Mouse (Mus musculus) MEL (cell line): ENCODE data around the gene Zfp593. TPM values are rescaled to one million over a fixed set of nuclear protein-coding genes. Genes with fewer than 3 reads are reported as not detected.

Experiments
- DNase-seq: peaks from one replicate; pipeline ENCODE4 v3.0.0; 2011; ENCODE audit warnings: low read depth, low spot score
- H3K27ac ChIP-seq: 2 replicates; pipeline ENCODE4 v1.5.1; 2012; ENCODE audit warnings: low read depth, mild to moderate bottlenecking, control low read depth, low read length, moderate library complexity; ENCODE audit not compliant: control insufficient read depth
- H3K27me3 ChIP-seq, 2 experiments: fragments of 150-350 bp in 1 of 2; sonication (generic) in 1 of 2; 2 replicates each; pipeline ENCODE4 v1.6.1; 2012; ENCODE audit warnings: low read length in 2 of 2, mild to moderate bottlenecking in 2 of 2, improper control_type of control experiment in 1 of 2, moderate library complexity in 1 of 2; ENCODE audit not compliant: insufficient read depth in 2 of 2, control insufficient read depth in 1 of 2
- H3K36me3 ChIP-seq, 2 experiments: 2 replicates each; pipeline ENCODE4 v1.6.1; 2012 to 2014; ENCODE audit warnings: low read length in 2 of 2, improper control_type of control experiment in 1 of 2, inconsistent platforms in 1 of 2, mild to moderate bottlenecking in 1 of 2; ENCODE audit not compliant: insufficient read depth in 2 of 2, control insufficient read depth in 1 of 2
- H3K4me1 ChIP-seq, 2 experiments: fragments of 150-350 bp in 1 of 2; sonication (generic) in 1 of 2; 2 replicates each; pipeline ENCODE4 v1.6.1; 2012; ENCODE audit warnings: low read length in 2 of 2, improper control_type of control experiment in 1 of 2, mild to moderate bottlenecking in 1 of 2; ENCODE audit not compliant: insufficient read depth in 2 of 2, control insufficient read depth in 1 of 2
- H3K4me3 ChIP-seq, 2 experiments: fragments of 150-350 bp in 1 of 2; sonication (generic) in 1 of 2; 2 replicates each; pipeline ENCODE4 v1.5.1; 2012; ENCODE audit warnings: low read depth in 2 of 2, low read length in 2 of 2, mild to moderate bottlenecking in 2 of 2, moderate library complexity in 2 of 2, control low read depth in 1 of 2, improper control_type of control experiment in 1 of 2; ENCODE audit not compliant: control insufficient read depth in 1 of 2, insufficient read depth in 1 of 2
- H3K79me2 ChIP-seq: 2 replicates; pipeline ENCODE4 v1.6.1; 2012; ENCODE audit warnings: mild to moderate bottlenecking, low read length, moderate library complexity; ENCODE audit not compliant: control insufficient read depth, poor library complexity, insufficient read depth
- H3K9ac ChIP-seq: 2 replicates; pipeline ENCODE4 v1.6.1; 2012; ENCODE audit warnings: low read depth, mild to moderate bottlenecking, control low read depth, low read length, moderate library complexity; ENCODE audit not compliant: control insufficient read depth, poor library complexity, severe bottlenecking
- H3K9me3 ChIP-seq: fragments of 150-350 bp; sonication (generic); replicated peaks from 2 replicates; pipeline ENCODE4 v1.6.1; 2012; ENCODE audit warnings: mild to moderate bottlenecking, low read length, improper control_type of control experiment, moderate library complexity; ENCODE audit not compliant: insufficient read depth
- BHLHE40 ChIP-seq: IDR thresholded peaks from 2 replicates; pipeline ENCODE4 v1.6.1; 2012; ENCODE audit warnings: low read depth, mild to moderate bottlenecking, inconsistent platforms, low read length, improper control_type of control experiment, borderline replicate concordance
- CHD1 ChIP-seq: IDR thresholded peaks from 2 replicates; pipeline ENCODE4 v1.6.1; 2012; ENCODE audit warnings: low read depth, mild to moderate bottlenecking, inconsistent platforms, low read length, improper control_type of control experiment
- CHD2 ChIP-seq: IDR thresholded peaks from 2 replicates; pipeline ENCODE4 v1.6.1; 2011; ENCODE audit warnings: low read length, improper control_type of control experiment
- CTCF ChIP-seq, 3 experiments: IDR thresholded peaks in 2 of 3; conservative IDR thresholded peaks in 1 of 3; 2 replicates each; pipeline ENCODE4 v1.5.1; 2011 to 2012; ENCODE audit warnings: low read length in 3 of 3, low read depth in 2 of 3, mild to moderate bottlenecking in 2 of 3, improper control_type of control experiment in 1 of 3, inconsistent platforms in 1 of 3, mixed read lengths in 1 of 3, moderate library complexity in 1 of 3; ENCODE audit not compliant: control insufficient read depth in 1 of 3, insufficient read depth in 1 of 3, poor library complexity in 1 of 3, severe bottlenecking in 1 of 3
- ELF1 ChIP-seq: IDR thresholded peaks from 2 replicates; pipeline ENCODE4 v1.6.1; 2014; ENCODE audit warnings: low read depth, mild to moderate bottlenecking, inconsistent platforms, low read length, improper control_type of control experiment, moderate library complexity
- GATA1 ChIP-seq: IDR thresholded peaks from 2 replicates; pipeline ENCODE4 v1.6.1; 2011; ENCODE audit warnings: low read depth, low read length, improper control_type of control experiment
- JUND ChIP-seq: IDR thresholded peaks from 2 replicates; pipeline ENCODE4 v1.6.1; 2011; ENCODE audit warnings: low read depth, mild to moderate bottlenecking, improper control_type of control experiment, low read length
- MAFK ChIP-seq: IDR thresholded peaks from 2 replicates; pipeline ENCODE4 v1.6.1; 2011; ENCODE audit warnings: low read depth, mild to moderate bottlenecking, low read length, improper control_type of control experiment, borderline replicate concordance
- MYC ChIP-seq: IDR thresholded peaks from 2 replicates; pipeline ENCODE4 v1.6.1; 2011; ENCODE audit warnings: low read depth, mild to moderate bottlenecking, low read length, improper control_type of control experiment, moderate library complexity
- NELFE ChIP-seq: IDR thresholded peaks from 2 replicates; pipeline ENCODE4 v1.6.1; 2011; ENCODE audit warnings: low read depth, low read length, improper control_type of control experiment
- NRF1 ChIP-seq: IDR thresholded peaks from 2 replicates; pipeline ENCODE4 v1.6.1; 2014; ENCODE audit warnings: low read depth, mild to moderate bottlenecking, inconsistent platforms, low read length, improper control_type of control experiment, moderate library complexity; ENCODE audit not compliant: poor library complexity, insufficient read depth, severe bottlenecking
- POLR2A ChIP-seq, 2 experiments: IDR thresholded peaks; 2 replicates each; pipeline ENCODE4 v1.6.1; 2011 to 2012; ENCODE audit warnings: low read length in 2 of 2, mild to moderate bottlenecking in 2 of 2, control low read depth in 1 of 2, improper control_type of control experiment in 1 of 2, low read depth in 1 of 2, moderate library complexity in 1 of 2; ENCODE audit not compliant: control insufficient read depth in 1 of 2, insufficient read depth in 1 of 2, poor library complexity in 1 of 2
- POLR2AphosphoS2 ChIP-seq: IDR thresholded peaks from 2 replicates; pipeline ENCODE4 v1.6.1; 2011; ENCODE audit warnings: low read length, improper control_type of control experiment
- POLR2AphosphoS5 ChIP-seq: IDR thresholded peaks from 2 replicates; pipeline ENCODE4 v1.6.1; 2012; ENCODE audit warnings: low read depth, borderline replicate concordance, mild to moderate bottlenecking, inconsistent platforms, low read length, moderate library complexity, mixed read lengths
- RCOR1 ChIP-seq: IDR thresholded peaks from 2 replicates; pipeline ENCODE4 v1.6.1; 2012; ENCODE audit warnings: low read depth, mild to moderate bottlenecking, inconsistent platforms, low read length, improper control_type of control experiment
- SIN3A ChIP-seq: IDR thresholded peaks from 2 replicates; pipeline ENCODE4 v1.6.1; 2012; ENCODE audit warnings: low read length, improper control_type of control experiment, inconsistent platforms
- SMC3 ChIP-seq: IDR thresholded peaks from 2 replicates; pipeline ENCODE4 v1.6.1; 2011; ENCODE audit warnings: low read depth, low read length, improper control_type of control experiment
- TBP ChIP-seq: IDR thresholded peaks from 2 replicates; pipeline ENCODE4 v1.8.0; 2011; ENCODE audit warnings: low read depth, low read length, improper control_type of control experiment
- TCF12 ChIP-seq: IDR thresholded peaks from 2 replicates; pipeline ENCODE4 v1.6.1; 2014; ENCODE audit warnings: low read depth, mild to moderate bottlenecking, inconsistent platforms, low read length, improper control_type of control experiment, moderate library complexity
- USF1 ChIP-seq: IDR thresholded peaks from 2 replicates; pipeline ENCODE4 v1.6.1; 2014; ENCODE audit warnings: low read depth, mild to moderate bottlenecking, inconsistent platforms, low read length, improper control_type of control experiment, moderate library complexity
- ZC3H11A ChIP-seq: IDR thresholded peaks from 2 replicates; pipeline ENCODE4 v1.6.1; 2012; ENCODE audit warnings: low read depth, mild to moderate bottlenecking, inconsistent platforms, low read length, improper control_type of control experiment
- ZMIZ1 ChIP-seq: IDR thresholded peaks from 2 replicates; pipeline ENCODE4 v1.6.1; 2012; ENCODE audit warnings: low read depth, mild to moderate bottlenecking, inconsistent platforms, low read length, improper control_type of control experiment, moderate library complexity
- ZNF384 ChIP-seq: IDR thresholded peaks from 2 replicates; pipeline ENCODE4 v1.6.1; 2012; ENCODE audit warnings: low read depth, mild to moderate bottlenecking, inconsistent platforms, low read length, improper control_type of control experiment
- polyA plus RNA-seq, 2 experiments: library from polyadenylated mRNA; stranded (reverse) in 1 of 2; unstranded in 1 of 2; fragments of >175 nt in 1 of 2; fragments of >200 nt in 1 of 2; gene quantifications; 2 replicates each; pipeline versions ENCODE4 v1.2.1 to v1.2.4; 2012; ENCODE audit warnings: low replicate concordance in 2 of 2, low read depth in 1 of 2; ENCODE audit not compliant: insufficient read length in 2 of 2, insufficient read depth in 1 of 2, missing spikeins in 1 of 2
- total RNA-seq: library from RNA; depleted of rRNA; stranded (reverse); fragments of 300-350 nt; gene quantifications from 2 replicates; pipeline ENCODE4 v1.2.3, GENCODE M21; 2012

The Zfp593 gene
- total and polyA plus RNA-seq, 3 experiments, result 30.4 to 33.9 TPM; not detected in 1

- Histone ChIP-seq H3K9ac (no peak within 1 kb of the TSS), H3K27ac (no peak within 1 kb of the TSS), H3K79me2 (no peaks in the 10 kb centered on the region), H3K9me3 (no peaks in the 10 kb centered on the region), H3K4me3 (no peak within 1 kb of the TSS), H3K27me3 (peaks cover 0 to 5% of the 10 kb centered on the region in 2 experiments; a peak in 2 of 4 replicates), H3K36me3 (no peaks in the 10 kb centered on the region), H3K4me1 (peaks cover 0 to 2% of the 10 kb centered on the region in 2 experiments; a peak in 1 of 4 replicates)
- no peak for DNase-seq
- TF ChIP-seq CTCF (IDR thresholded peaks at IDR 0.05 in 2 of 3, conservative IDR thresholded peaks at IDR 0.05 in 1 of 3; ENCODE audit: control insufficient read depth in 1 of 3, insufficient read depth in 1 of 3, low read depth in 2 of 3, low read length in 3 of 3, poor library complexity in 1 of 3, severe bottlenecking in 1 of 3) (no peak), GATA1 (no peak), CHD1 (no peak), BHLHE40 (no peak), ZMIZ1 (no peak), TCF12 (no peak), ELF1 (no peak)
These were observed 7.1 kb downstream of the Zfp593 start, which contains the start of gene Cnksr1 for GRCm38 (mm10) chr4:134238279-134238651. Cnksr1 (minus strand) TSS chr4:134238399.

DNA sequence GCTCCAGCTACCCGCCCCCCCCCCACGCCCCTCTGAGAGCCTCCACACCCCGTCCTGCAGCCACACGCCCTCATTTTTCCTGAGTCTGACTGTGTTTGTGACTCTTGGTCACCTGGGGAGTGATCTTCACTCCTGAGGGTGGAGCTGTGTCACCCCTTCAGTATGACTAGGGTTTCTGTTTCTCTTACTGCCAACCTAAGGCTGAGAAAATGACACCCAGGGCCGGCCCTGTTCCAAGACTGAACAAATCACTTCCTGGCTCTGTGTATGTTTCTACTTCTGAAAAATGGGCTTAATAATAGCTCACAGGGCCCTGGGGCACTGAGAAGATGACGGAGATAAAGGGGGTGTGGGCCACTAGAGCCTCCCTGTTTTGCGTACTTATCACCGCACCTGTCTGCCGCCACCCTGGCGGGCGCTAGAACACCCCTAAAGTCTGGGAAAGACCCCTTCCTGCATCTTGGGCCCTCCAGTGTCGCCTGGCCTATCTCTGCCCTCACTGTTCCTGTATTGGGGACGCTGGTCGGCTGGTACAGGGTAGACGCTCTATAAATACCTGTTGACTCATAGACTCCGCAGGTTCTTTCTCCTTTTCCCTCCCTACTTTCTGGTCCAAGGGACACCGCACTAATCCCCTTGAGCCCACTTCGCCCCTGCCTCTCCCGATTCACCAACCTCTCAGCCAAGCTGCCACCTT lies 7.7 kb downstream of the Zfp593 start:
- no peak overlapping the region for H3K4me3 ChIP-seq
- no peak for DNase-seq
- no peak for TF ChIP-seq MAFK
- TF ChIP-seq SMC3, result no peak
- TF ChIP-seq POLR2AphosphoS2, result no peak
- no peak for TF ChIP-seq RCOR1
- no peak for TF ChIP-seq TBP
- TF ChIP-seq CHD2, result no peak
- TF ChIP-seq BHLHE40, result no peak
- no peak for TF ChIP-seq NRF1
- no peak for TF ChIP-seq ZC3H11A
- TF ChIP-seq USF1, result no peak
- TF ChIP-seq ZNF384, result no peak
- TF ChIP-seq POLR2AphosphoS5, result no peak
- TF ChIP-seq SIN3A, result no peak
- no peak for TF ChIP-seq POLR2A (IDR thresholded peaks at IDR 0.05; ENCODE audit: control insufficient read depth in 1 of 2, insufficient read depth in 1 of 2, low read depth in 1 of 2, low read length in 2 of 2, poor library complexity in 1 of 2)
- TF ChIP-seq JUND, result no peak
- no peak for TF ChIP-seq MYC
- TF ChIP-seq NELFE, result no peak
- H3K79me2 ChIP-seq, result no peaks in the 10 kb centered on the region
- no peaks in the 10 kb centered on the region for H3K9me3 ChIP-seq
- H3K27ac ChIP-seq, result no peak overlapping the region
- no peaks in the 10 kb centered on the region for H3K36me3 ChIP-seq
- H3K27me3 ChIP-seq, result peaks cover 0 to 5% of the 10 kb centered on the region in 2 experiments; a peak in 2 of 4 replicates
- H3K4me1 ChIP-seq, result peaks cover 0 to 2% of the 10 kb centered on the region in 2 experiments; a peak in 1 of 4 replicates
- H3K9ac ChIP-seq, result no peak overlapping the region
